ENCODE assay signal across 22 mouse cellular contexts in the genomic region with DNA sequence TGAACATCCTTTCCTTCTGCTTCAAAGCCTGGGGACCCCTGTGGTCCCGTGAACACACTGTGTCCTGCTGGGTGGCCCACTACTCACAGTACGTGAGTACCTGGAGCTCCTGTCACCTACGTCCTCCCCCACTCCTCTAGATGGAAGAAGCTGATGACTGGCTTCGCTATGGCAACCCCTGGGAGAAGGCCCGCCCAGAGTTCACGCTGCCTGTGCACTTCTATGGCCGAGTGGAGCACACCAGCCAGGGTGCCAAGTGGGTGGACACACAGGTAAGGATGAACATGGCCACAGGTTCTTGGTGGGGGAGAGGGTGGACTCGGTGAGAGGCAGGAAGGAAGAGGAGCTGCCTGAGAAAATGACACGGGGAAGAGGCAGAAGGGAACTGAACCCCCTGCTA. TPM values are rescaled to one million over a fixed set of nuclear protein-coding genes. Genes with fewer than 3 reads are reported as not detected.
DNase-seq lines count a peak whose midpoint lies in the region; ATAC-seq lines count a peak whose summit lies in the region.
"Had no signal": no experiment of that assay in that cellular context is flagged by ENCODE, and none has a peak within 500 bp of the region (broad histone marks: within the 10 kb centered on the region; RNA-seq: fewer than 3 reads in every experiment).

No protein-coding gene starts in this region.

- H3K27ac ChIP-seq in heart, embryonic 12.5 days (ENCODE audit: poor library complexity, severe bottlenecking), result peak overlapping the region; percentile 92; the same call in 1 of the 2 replicates
- 0 out of 2 replicates have a peak overlapping the region, but pooled peaks have one; percentile 16 for H3K27ac ChIP-seq in hindbrain, embryonic 10.5 days
- no peak overlapping the region for H3K27ac ChIP-seq in hindbrain, embryonic 11.5 days (ENCODE audit: low read depth, low read length)
- H3K27ac ChIP-seq: embryonic facial prominence, embryonic 10.5 days; hindbrain, embryonic 13.5 days; hindbrain, postnatal 0 days; kidney, postnatal 0 days had no signal

- H3K4me2 ChIP-seq in heart, embryonic 12.5 days, result peak overlapping the region; percentile 79
- H3K4me2 ChIP-seq in hindbrain, embryonic 11.5 days (replicated peaks; ENCODE audit: low read depth, low read length), result no peak overlapping the region
- H3K4me2 ChIP-seq: hindbrain, embryonic 13.5 days had no signal

- peak overlapping the region; percentile 49 for H3K4me3 ChIP-seq in heart, embryonic 12.5 days
- no peak overlapping the region for H3K4me3 ChIP-seq in hindbrain, embryonic 10.5 days
- no peak overlapping the region for H3K4me3 ChIP-seq in hindbrain, embryonic 11.5 days (ENCODE audit: low read depth, low read length)
- H3K4me3 ChIP-seq: hindbrain, embryonic 13.5 days had no signal

- H3K4me1 ChIP-seq in heart, embryonic 12.5 days (replicated peaks), result peaks cover 58% of the 10 kb centered on the region
- peaks cover 60% of the 10 kb centered on the region for H3K4me1 ChIP-seq in hindbrain, embryonic 10.5 days (replicated peaks)
- peaks cover 2% of the 10 kb centered on the region for H3K4me1 ChIP-seq in hindbrain, embryonic 11.5 days (replicated peaks; ENCODE audit: control insufficient read depth, insufficient read depth, low read length)

- H3K9me3 ChIP-seq in heart, embryonic 12.5 days (replicated peaks), result no peaks in the 10 kb centered on the region
- H3K9me3 ChIP-seq in hindbrain, embryonic 10.5 days, result no peaks in the 10 kb centered on the region
- no peaks in the 10 kb centered on the region for H3K9me3 ChIP-seq in hindbrain, embryonic 11.5 days (ENCODE audit: control insufficient read depth, low read length)
- H3K9me3 ChIP-seq: embryonic facial prominence, embryonic 10.5 days; G1E; hindbrain, embryonic 13.5 days had no signal

- no peaks in the 10 kb centered on the region for H3K27me3 ChIP-seq in heart, embryonic 12.5 days (replicated peaks)
- peaks cover 33% of the 10 kb centered on the region; the same call in 1 of the 2 replicates for H3K27me3 ChIP-seq in hindbrain, embryonic 10.5 days (ENCODE audit: insufficient read depth, poor library complexity, severe bottlenecking)
- no peaks in the 10 kb centered on the region for H3K27me3 ChIP-seq in hindbrain, embryonic 11.5 days (ENCODE audit: control insufficient read depth, insufficient read depth, low read length)

- ATAC-seq in heart, embryonic 12.5 days (ENCODE audit: insufficient number of reproducible peaks, low FRiP score), result no peak
- no peak for ATAC-seq in hindbrain, embryonic 11.5 days (ENCODE audit: low FRiP score)
- ATAC-seq: CD4-positive, CD25-positive, alpha-beta regulatory T cell, adult 4 months; forebrain, embryonic 14.5 days; hindbrain, postnatal 0 days had no signal

- intact Hi-C loops in heart, postnatal 10 days (cut with DNase I), result no loop called here

- H3K9ac ChIP-seq in heart, embryonic 12.5 days, result peak overlapping the region; percentile 76
- no peak overlapping the region for H3K9ac ChIP-seq in hindbrain, embryonic 11.5 days (ENCODE audit: low read depth, low read length)

- DNase-seq in adrenal gland, postnatal 14 days, result peak; percentile 5
- DNase-seq in adrenal gland, postnatal 10 days, result no peak
- peak; percentile 90 for DNase-seq in heart, adult 11 months
- DNase-seq in heart, postnatal 10 days, result no peak
- DNase-seq in heart, adult 8-10 months (ENCODE audit: low spot score), result no peak
- DNase-seq in hindbrain, embryonic 10.5 days (ENCODE audit: low spot score), result no peak
- no peak for DNase-seq in hindbrain, embryonic 11.5 days (ENCODE audit: low spot score)
- DNase-seq: adrenal gland, adult 8-10 months; B cell, adult 2 months; cerebellum, adult 11-12 months; cerebellum, postnatal 10 days; gastrocnemius, postnatal 14 days; kidney, adult 11 months; kidney, adult 9 months had no signal

- WGBS in heart, embryonic 12.5 days, result 65% methylated on average over 9 of the region's 9 CpGs
- WGBS in hindbrain, embryonic 10.5 days, result 64% methylated on average over 9 of the region's 9 CpGs
- 63% methylated on average over 9 of the region's 9 CpGs for WGBS in hindbrain, embryonic 11.5 days

- peaks cover 44% of the 10 kb centered on the region for H3K36me3 ChIP-seq in heart, embryonic 12.5 days
- H3K36me3 ChIP-seq in hindbrain, embryonic 10.5 days, result 0 out of 2 replicates have a peak, but pooled peaks cover under 1% of the 10 kb centered on the region
- H3K36me3 ChIP-seq in hindbrain, embryonic 11.5 days (ENCODE audit: control insufficient read depth, insufficient read depth, low read length), result no peaks in the 10 kb centered on the region
- H3K36me3 ChIP-seq: hindbrain, embryonic 13.5 days had no signal

RNA-seq across cellular contexts. Expression of gene Pygm, which starts 2.0 kb away (rescaled TPM):
- 64.2 and 85.7 TPM in 2 replicates for total RNA-seq in adrenal gland, postnatal 14 days (2021)
- total RNA-seq in adrenal gland, postnatal 10 days (2021), result 100 to 1,000 TPM in 1 of 2 experiments, 10 to 100 TPM in 1; 92.0 to 223 TPM
- total RNA-seq in heart, postnatal 10 days (2021), result 100 to 1,000 TPM; 622 to 693 TPM
- polyA plus RNA-seq in heart, embryonic 12.5 days (2016; fragmentation: Nextera tagmentation; extraction: Ambion mirVana), result 224 and 234 TPM in 2 replicates
- 1,000 to 10,000 TPM; 1,301 to 1,379 (median 1,330) TPM for total RNA-seq in heart, adult 8-10 months (2022)
- 1.3 and 1.9 TPM in 2 replicates for polyA plus RNA-seq in hindbrain, embryonic 10.5 days (2016; fragmentation: Nextera tagmentation; extraction: Ambion mirVana)
- polyA plus RNA-seq in hindbrain, embryonic 11.5 days (2014; fragmentation: Nextera tagmentation; extraction: Ambion mirVana), result 1.6 and 2.1 TPM in 2 replicates

RNA-seq across cellular contexts. Expression of gene Rasgrp2, which starts 12.9 kb away (rescaled TPM):
- total RNA-seq in adrenal gland, postnatal 14 days (2021), result 51.5 and 82.7 TPM in 2 replicates
- total RNA-seq in adrenal gland, postnatal 10 days (2021), result 10 to 100 TPM; 53.2 to 54.9 TPM
- total RNA-seq in heart, postnatal 10 days (2021), result 10 to 100 TPM; 50.7 to 60.2 TPM
- 43.8 and 45.8 TPM in 2 replicates for polyA plus RNA-seq in heart, embryonic 12.5 days (2016; fragmentation: Nextera tagmentation; extraction: Ambion mirVana)
- 10 to 100 TPM; 31.2 to 51.0 (median 43.8) TPM for total RNA-seq in heart, adult 8-10 months (2022)
- polyA plus RNA-seq in hindbrain, embryonic 10.5 days (2016; fragmentation: Nextera tagmentation; extraction: Ambion mirVana), result 20.5 and 20.7 TPM in 2 replicates
- 16.0 and 18.0 TPM in 2 replicates for polyA plus RNA-seq in hindbrain, embryonic 11.5 days (2014; fragmentation: Nextera tagmentation; extraction: Ambion mirVana)

RNA-seq across cellular contexts. Expression of gene Sf1, which starts 22.7 kb away (rescaled TPM):
- total RNA-seq in adrenal gland, postnatal 14 days (2021), result 210 and 223 TPM in 2 replicates
- total RNA-seq in adrenal gland, postnatal 10 days (2021), result 100 to 1,000 TPM; 166 to 186 TPM
- 100 to 1,000 TPM; 118 to 143 TPM for total RNA-seq in heart, postnatal 10 days (2021)
- polyA plus RNA-seq in heart, embryonic 12.5 days (2016; fragmentation: Nextera tagmentation; extraction: Ambion mirVana), result 127 and 130 TPM in 2 replicates
- 100 to 1,000 TPM in 1 of 4 experiments, 10 to 100 TPM in 3; 84.3 to 103 (median 91.3) TPM for total RNA-seq in heart, adult 8-10 months (2022)
- 198 and 221 TPM in 2 replicates for polyA plus RNA-seq in hindbrain, embryonic 10.5 days (2016; fragmentation: Nextera tagmentation; extraction: Ambion mirVana)
- polyA plus RNA-seq in hindbrain, embryonic 11.5 days (2014; fragmentation: Nextera tagmentation; extraction: Ambion mirVana), result 156 and 178 TPM in 2 replicates

RNA-seq across cellular contexts. Expression of gene Nrxn2, which starts 32.3 kb away (rescaled TPM):
- total RNA-seq in adrenal gland, postnatal 14 days (2021), result 7.8 and 9.3 TPM in 2 replicates
- 10 to 100 TPM in 1 of 2 experiments, 1 to 10 TPM in 1; 7.5 to 14.5 TPM for total RNA-seq in adrenal gland, postnatal 10 days (2021)
- 1 to 10 TPM; 4.4 to 5.5 TPM for total RNA-seq in heart, postnatal 10 days (2021)
- 0.26 and 0.52 TPM in 2 replicates for polyA plus RNA-seq in heart, embryonic 12.5 days (2016; fragmentation: Nextera tagmentation; extraction: Ambion mirVana)
- 1 to 10 TPM; 3.3 to 6.8 (median 4.1) TPM for total RNA-seq in heart, adult 8-10 months (2022)
- polyA plus RNA-seq in hindbrain, embryonic 10.5 days (2016; fragmentation: Nextera tagmentation; extraction: Ambion mirVana), result 4.4 and 13.2 TPM in 2 replicates
- polyA plus RNA-seq in hindbrain, embryonic 11.5 days (2014; fragmentation: Nextera tagmentation; extraction: Ambion mirVana), result 13.6 and 14.3 TPM in 2 replicates
- polyA plus RNA-seq: CD4-positive, CD25-positive, alpha-beta regulatory T cell, adult 4 months had no signal

RNA-seq across cellular contexts. Expression of gene Map4k2, which starts 45.3 kb away (rescaled TPM):
- 39.6 and 70.3 TPM in 2 replicates for total RNA-seq in adrenal gland, postnatal 14 days (2021)
- total RNA-seq in adrenal gland, postnatal 10 days (2021), result 10 to 100 TPM; 35.9 to 54.6 TPM
- 10 to 100 TPM; 52.3 to 52.4 TPM for total RNA-seq in heart, postnatal 10 days (2021)
- polyA plus RNA-seq in heart, embryonic 12.5 days (2016; fragmentation: Nextera tagmentation; extraction: Ambion mirVana), result 14.1 and 15.7 TPM in 2 replicates
- total RNA-seq in heart, adult 8-10 months (2022), result 10 to 100 TPM; 33.4 to 44.4 (median 34.7) TPM
- polyA plus RNA-seq in hindbrain, embryonic 10.5 days (2016; fragmentation: Nextera tagmentation; extraction: Ambion mirVana), result 13.1 and 14.7 TPM in 2 replicates
- 6.7 and 8.5 TPM in 2 replicates for polyA plus RNA-seq in hindbrain, embryonic 11.5 days (2014; fragmentation: Nextera tagmentation; extraction: Ambion mirVana)

Comparison
In these comparisons a context has a peak if more than half of its experiments do, and no peak if none do; other contexts are left out.
1. DNase-seq: peak in adrenal gland, postnatal 14 days (single experiment) and heart, adult 11 months (single experiment); none in adrenal gland, postnatal 10 days (single experiment), heart, postnatal 10 days (0 of 2), heart, adult 8-10 months (single experiment), hindbrain, embryonic 10.5 days (single experiment) and hindbrain, embryonic 11.5 days (single experiment).